Mouse (Mus musculus) kidney, postnatal 36 days (tissue): Measurements from ENCODE around the gene Olfr149.
A peak's percentile ranks its signal among the peaks of the same experiment; 100 is the strongest.
"Not testable (repeated sequence)": the region's sequence is repeated elsewhere in the genome, so short reads cannot be mapped to it uniquely, and the experiment has no call there.

Experiments used
- DNase-seq, 2 experiments: peaks; one replicate each; pipeline ENCODE4 v3.0.0; 2021 to 2022; ENCODE audit warnings: mixed read lengths in 2 of 2

Gene Olfr149

GRCm38 (mm10) chr9:39707017-39707416 is at the start of gene Olfr149:
Gene Olfr149 (minus strand): TSS chr9:39707117.
- DNase-seq, result no peak

GRCm38 (mm10) chr9:39746428-39746827 is 39.5 kb upstream of the Olfr149 start:
- no peak for DNase-seq

GRCm38 (mm10) chr9:39745949-39746348 is 39.0 kb upstream of the Olfr149 start, which contains the start of gene Olfr967:
Gene Olfr967 (plus strand): TSS chr9:39746249.
- DNase-seq, result no peak

GRCm38 (mm10) chr9:39740741-39741140 is 33.8 kb upstream of the Olfr149 start:
- no peak for DNase-seq

- DNase-seq, result no peak
These were observed 23.8 kb upstream of the Olfr149 start, which contains the start of gene Olfr150 for GRCm38 (mm10) chr9:39730678-39731077. Gene Olfr150 (plus strand): TSS chr9:39730978.

- no peak for DNase-seq
These were observed 4.1 kb upstream of the Olfr149 start, which contains the start of gene Olfr965 for GRCm38 (mm10) chr9:39711053-39711452. Gene Olfr965 (plus strand): TSS chr9:39711353.

GRCm38 (mm10) chr9:39708958-39709357 is 2.0 kb upstream of the Olfr149 start:
- peak; percentile 4 to 43 for DNase-seq

GRCm38 (mm10) chr9:39701123-39701522 is 5.8 kb downstream of the Olfr149 start:
- DNase-seq, result not testable (repeated sequence)

GRCm38 (mm10) chr9:39679280-39679679 is 27.6 kb downstream of the Olfr149 start:
- DNase-seq, result no peak

GRCm38 (mm10) chr9:39678557-39678956 is 28.4 kb downstream of the Olfr149 start:
- DNase-seq, result no peak

- DNase-seq, result no peak
These were observed 32.1 kb downstream of the Olfr149 start for GRCm38 (mm10) chr9:39674820-39675219.

GRCm38 (mm10) chr9:39669723-39670122 is 37.2 kb downstream of the Olfr149 start:
- DNase-seq, result no peak

GRCm38 (mm10) chr9:39666905-39667304 is 40.0 kb downstream of the Olfr149 start, which contains the start of gene Olfr963:
Gene Olfr963 (plus strand): TSS chr9:39667205.
- no peak for DNase-seq

GRCm38 (mm10) chr9:39654756-39655396 is 52.0 kb downstream of the Olfr149 start:
- DNase-seq, result no peak
